Mouse (Mus musculus) heart, postnatal 10 days (tissue): ENCODE measurements at regions not wholly inside any gene's neighbourhood (a gene's known extent, or its start where the extent isn't known, plus 50 kb on each side); places are given as distances from the start of the nearest gene placed in this dataset.

Experiments
- DNase-seq, 2 experiments: peaks; one replicate each; pipeline ENCODE4 v3.0.0; 2021
- intact Hi-C: fragments of 180-260 bp; cut with DNase I; formaldehyde crosslinking; loops from one replicate; pipeline ENCODE4 v1.15.1; 2025

- intact Hi-C loops: loop anchor here (10.0 kb wide), 1 partner anchor 448 kb away; no protein-coding TSS in a partner anchor
- DNase-seq: no peak
Observed at GRCm38 (mm10) chr11:24226755-24227154, 148.9 kb downstream of the Bcl11a start.

- intact Hi-C loops: no loop called here
- no peak for DNase-seq
Observed at GRCm38 (mm10) chr11:24233376-24233775, 155.5 kb downstream of the Bcl11a start.

DNA sequence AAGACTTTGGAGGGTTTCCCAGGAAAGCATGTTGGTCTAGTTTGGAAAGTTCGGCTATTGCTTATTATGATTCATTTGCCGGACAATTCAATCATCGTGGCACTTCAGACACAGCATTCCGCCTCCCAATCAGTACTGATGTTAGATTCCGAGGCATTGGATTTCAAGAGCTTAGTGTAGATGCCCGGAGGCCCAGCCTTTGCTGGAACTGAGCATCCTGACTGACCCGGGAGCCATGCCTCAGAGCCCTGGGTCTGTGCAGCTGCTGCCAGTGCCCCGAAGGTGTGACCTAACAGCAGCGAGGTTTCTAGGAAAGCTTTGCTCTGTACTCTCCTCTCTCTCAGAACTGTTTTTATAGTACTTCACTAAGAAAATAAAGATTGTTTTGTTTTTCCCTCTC, 156.0 kb downstream of the Bcl11a start:
- intact Hi-C loops: no loop called here
- no peak for DNase-seq

GRCm38 (mm10) chr11:24234422-24234821, 156.6 kb downstream of the Bcl11a start:
- intact Hi-C loops: no loop called here
- DNase-seq: no peak

DNA sequence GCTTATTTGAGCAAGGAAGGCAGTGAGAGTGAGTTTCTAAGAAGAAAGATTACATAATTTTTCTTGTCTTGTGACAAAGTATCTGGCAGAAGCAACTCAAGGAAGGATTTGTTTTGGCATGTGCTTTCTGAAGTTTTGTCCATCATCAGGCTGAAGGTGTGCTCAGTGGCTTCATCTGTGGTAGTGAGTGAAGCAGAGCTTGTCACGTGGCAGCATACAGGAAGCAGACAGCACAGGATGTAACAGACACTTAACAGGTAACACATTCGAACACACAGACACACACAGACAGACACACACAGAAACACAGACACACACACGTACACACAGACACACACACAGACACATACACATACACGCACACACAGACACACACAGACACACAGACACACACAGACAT, 157.5 kb downstream of the Bcl11a start:
- intact Hi-C loops: no loop called here
- DNase-seq: no peak

GRCm38 (mm10) chr11:24239631-24240030, 161.8 kb downstream of the Bcl11a start:
- intact Hi-C loops: loop anchor here (5.0 kb wide), 2 partner anchors 57 to 137 kb away; no protein-coding TSS in a partner anchor
- DNase-seq: no peak

DNA sequence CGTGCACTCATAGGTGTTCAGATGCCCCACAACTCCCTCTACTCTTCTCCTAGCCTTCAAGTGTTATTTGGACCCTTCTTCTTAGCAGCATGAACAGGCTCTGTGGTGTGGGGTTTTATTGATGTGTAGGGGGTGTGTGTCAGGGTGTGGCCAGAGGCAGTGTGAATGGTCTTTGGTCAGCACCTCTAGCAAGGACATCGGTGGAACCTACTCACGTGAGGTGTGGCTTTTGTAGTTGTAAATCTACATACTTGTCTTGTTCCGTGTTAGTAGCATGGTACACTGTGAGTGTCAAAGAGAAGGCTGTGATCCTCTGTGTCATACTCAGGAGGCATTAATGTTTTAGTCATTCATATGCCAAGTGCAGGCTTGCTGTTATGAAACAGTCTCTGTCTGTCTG, 164.2 kb downstream of the Bcl11a start:
- no peak for DNase-seq
- intact Hi-C loops: loop anchor here (5.0 kb wide), 2 partner anchors 60 to 140 kb away; no protein-coding TSS in a partner anchor

DNA sequence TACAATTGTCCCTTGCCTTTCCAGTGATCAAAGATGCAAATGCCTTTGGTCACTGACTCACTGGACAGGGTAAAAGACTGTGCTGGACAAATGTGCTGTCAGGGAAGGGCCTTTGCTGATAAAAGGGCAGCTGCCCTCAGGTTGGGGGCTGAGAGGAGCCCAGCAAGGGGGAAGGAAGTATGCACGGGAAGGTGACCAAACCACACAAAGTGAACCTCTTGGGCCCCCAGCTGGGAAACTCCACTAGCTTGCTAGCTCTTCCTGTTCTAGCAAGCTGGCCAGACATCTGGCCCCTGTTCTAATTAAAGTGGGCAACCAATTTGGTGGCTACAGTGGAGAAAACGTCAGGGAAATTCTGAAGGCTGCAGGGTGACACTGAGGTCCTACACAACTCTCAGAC, 165.0 kb downstream of the Bcl11a start:
- no peak for DNase-seq
- intact Hi-C loops: loop anchor here (5.0 kb wide), 2 partner anchors 61 to 141 kb away; no protein-coding TSS in a partner anchor

DNA sequence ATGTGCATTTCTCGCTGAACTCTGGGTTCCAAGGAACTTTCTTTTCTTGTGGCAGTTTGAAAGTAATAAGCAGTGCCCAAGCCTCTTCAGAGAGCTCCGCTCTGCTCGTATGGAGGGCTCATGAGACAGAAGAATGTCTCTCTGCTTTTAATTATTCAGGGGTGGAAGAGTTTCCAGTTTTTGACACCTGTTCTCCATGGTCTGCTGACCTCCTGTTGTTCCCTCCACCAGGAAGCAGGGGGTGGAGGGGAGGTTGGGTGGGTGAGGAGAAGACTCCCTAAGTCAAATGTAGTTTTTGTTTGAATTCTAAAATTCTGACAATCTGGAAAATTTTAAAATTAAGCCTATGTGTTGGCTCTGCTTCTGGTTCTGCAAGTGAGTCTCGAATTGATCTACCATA, 167.5 kb downstream of the Bcl11a start:
- intact Hi-C loops: no loop called here
- DNase-seq: no peak

GRCm38 (mm10) chr11:24246314-24246713, 168.5 kb downstream of the Bcl11a start:
- intact Hi-C loops: no loop called here
- no peak for DNase-seq

- intact Hi-C loops: no loop called here
Observed at GRCm38 (mm10) chr11:24247285-24247684, 169.4 kb downstream of the Bcl11a start.

GRCm38 (mm10) chr11:24251516-24251915, 173.7 kb downstream of the Bcl11a start:
- intact Hi-C loops: no loop called here
- peak; percentile 14 to 15 for DNase-seq

More at GRCm38 (mm10) chr11:24247285-24247684, 169.4 kb downstream of the Bcl11a start:
- DNase-seq: no peak

DNA sequence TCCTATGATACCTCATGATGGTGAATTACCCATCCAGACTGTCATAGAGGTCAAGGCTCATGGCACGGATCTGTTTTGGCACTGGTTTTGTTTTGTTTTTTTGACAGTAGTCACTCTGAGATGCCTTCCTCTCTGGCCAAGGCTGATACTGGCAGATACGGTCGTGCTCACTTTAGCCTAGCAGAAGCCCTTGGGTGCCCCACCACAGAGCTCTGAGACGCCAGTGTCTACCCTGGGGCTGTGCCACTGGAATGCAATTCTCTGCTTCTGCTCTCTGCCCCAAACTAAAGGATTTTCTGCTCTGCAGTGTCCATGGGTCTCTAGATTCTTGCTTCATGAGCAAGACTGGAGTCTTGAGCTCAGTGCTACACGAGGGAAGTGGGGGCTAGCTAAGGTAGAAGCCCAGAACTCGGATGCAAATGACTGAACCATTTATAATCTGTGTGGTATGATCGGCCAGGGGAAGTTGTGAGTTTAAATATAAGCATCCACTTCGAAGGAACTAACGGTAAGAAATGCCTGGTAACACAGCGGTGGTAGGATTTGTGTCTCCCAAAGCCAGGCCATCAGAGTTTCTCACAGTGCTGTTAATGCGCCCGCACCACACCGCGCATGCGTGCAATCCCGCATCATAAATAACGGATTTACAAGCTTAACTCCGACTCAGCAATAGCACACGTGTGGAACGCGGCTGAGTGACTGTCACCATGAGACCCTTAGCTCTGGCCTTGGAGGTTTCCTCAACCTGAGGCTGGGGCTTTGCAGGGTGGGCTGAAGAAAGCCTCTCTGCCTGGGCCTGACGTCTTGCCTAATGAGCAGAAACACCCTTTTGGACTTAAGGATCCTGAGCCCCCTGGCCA, 177.6 kb downstream of the Bcl11a start:
- intact Hi-C loops: no loop called here
- no peak for DNase-seq

GRCm38 (mm10) chr11:24257741-24258140, 179.9 kb downstream of the Bcl11a start:
- DNase-seq: no peak
- intact Hi-C loops: no loop called here

DNA sequence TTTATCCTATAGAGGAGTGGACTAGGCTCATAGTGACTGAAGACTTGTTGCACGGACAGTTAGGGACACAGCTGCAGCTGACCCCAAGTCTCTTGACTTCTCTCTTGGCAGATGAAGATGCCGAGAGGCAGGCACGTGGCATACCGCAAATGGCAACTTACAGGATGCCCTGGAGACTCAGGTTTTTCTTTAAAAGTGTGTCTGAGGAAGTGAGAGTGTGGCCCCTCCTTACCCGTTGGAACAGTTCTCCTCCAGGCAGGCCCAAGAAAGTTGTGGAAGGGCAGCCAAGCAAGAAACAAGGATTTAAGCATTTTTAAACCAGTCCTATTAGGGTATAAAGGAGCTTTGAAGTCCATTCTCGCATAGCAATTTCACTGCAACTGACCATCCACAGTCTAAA, 180.5 kb downstream of the Bcl11a start:
- DNase-seq: no peak
- intact Hi-C loops: no loop called here

- intact Hi-C loops: no loop called here
- DNase-seq: no peak
Observed at GRCm38 (mm10) chr11:24259668-24260067, 181.8 kb downstream of the Bcl11a start.

GRCm38 (mm10) chr11:24269046-24269445, 191.2 kb downstream of the Bcl11a start:
- no peak for DNase-seq
- intact Hi-C loops: no loop called here

DNA sequence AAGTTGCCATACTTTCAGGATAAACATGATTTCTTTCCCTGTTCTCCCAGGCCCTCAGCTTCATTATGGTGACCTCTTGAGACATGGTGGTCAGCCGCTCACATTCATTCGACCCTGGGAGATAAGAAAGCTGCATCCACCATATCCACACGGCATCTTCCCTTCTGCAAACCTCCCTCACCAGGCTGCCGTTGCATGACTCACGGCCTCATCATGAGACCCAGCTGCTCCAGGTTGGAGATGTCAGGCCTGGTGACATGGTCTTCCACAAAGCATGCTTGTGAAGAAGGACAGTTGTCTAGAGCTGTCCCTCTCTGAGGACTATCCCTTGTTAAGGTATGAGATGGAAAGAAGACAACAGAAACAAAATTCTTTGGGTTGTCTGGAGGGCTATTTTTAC, 203.8 kb downstream of the Bcl11a start:
- intact Hi-C loops: no loop called here
- no peak for DNase-seq

DNA sequence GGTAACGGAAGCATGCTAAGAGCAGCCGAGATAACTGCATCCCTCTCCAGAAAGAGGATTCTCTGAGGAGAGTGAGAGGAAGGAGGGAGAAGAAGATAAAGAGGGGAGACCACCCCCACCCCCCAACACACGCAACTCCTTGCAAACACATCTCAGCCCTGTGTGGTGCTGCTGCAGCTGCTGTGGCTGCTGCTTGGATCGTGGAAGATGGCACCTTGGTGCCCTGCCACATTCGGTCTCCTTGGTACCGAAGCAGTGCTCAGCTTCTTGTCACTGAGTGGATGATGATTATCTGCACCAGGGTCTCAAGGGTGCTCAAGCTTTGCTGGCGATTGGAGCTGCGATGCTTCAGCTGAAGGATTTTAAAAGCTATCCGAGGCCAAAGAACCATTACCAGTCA, 204.7 kb downstream of the Bcl11a start:
- intact Hi-C loops: no loop called here
- no peak for DNase-seq

GRCm38 (mm10) chr11:24286129-24287108, 208.6 kb downstream of the Bcl11a start:
- intact Hi-C loops: no loop called here
- DNase-seq: no peak

- intact Hi-C loops: no loop called here
- DNase-seq: no peak
Observed at GRCm38 (mm10) chr11:24293209-24293608, 215.4 kb downstream of the Bcl11a start.
